Mouse (Mus musculus): ENCODE results near the gene Srp9.

The Srp9 gene

DNA sequence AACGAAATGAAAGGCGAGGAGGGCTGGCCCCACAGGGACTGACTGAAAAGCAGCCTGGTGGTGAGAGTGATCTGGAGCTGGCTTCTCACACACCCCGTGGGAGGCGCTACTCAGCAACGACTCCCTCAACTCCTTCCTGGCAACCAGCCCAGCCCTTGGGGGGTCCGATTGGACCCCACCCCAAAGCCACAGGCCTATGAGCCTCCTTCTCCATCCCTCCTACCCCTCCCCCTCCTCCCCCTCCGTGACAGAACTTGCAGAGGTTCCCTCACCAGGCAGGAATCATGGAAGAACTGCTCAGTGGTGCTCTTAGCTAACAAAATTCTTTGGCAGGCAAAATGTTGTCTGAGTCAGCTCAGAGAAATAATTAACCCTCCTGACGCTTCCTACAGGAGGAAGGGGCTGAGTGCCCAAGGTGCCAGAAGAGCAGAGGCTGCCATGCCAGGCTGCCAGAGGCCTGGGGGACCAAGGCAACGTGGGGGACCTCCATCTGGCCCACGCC, 29.2 kb upstream of the Srp9 start:
- ChIA-PET CTCF (interaction anchor here in 3 of 4 experiments (0.6 to 1.7 kb wide), 12 partner anchors 9 to 208 kb away, joined by 3 to 10 read pairs (median 4); partner anchors contain the start of gene Srp9 (in 1 of the 3)), POLR2A (interaction anchor here (0.6 to 3.6 kb wide), 40 partner anchors 8 to 1304 kb away, joined by 3 to 14 read pairs (median 4); partner anchors contain the start of genes Lbr (in 1 of the 4), Srp9 (in 1 of the 4) and Trp53bp2 (in 1 of the 4))

GRCm38 (mm10) chr1:182096707-182097106, 27.8 kb upstream of the Srp9 start:
- POLR2A ChIA-PET = interaction anchor here in 2 of 4 experiments (0.5 to 1.2 kb wide), 10 partner anchors 9 to 81 kb away, joined by 3 to 4 read pairs (median 3); no protein-coding TSS in a partner anchor
- CTCF ChIA-PET = interaction anchor here in 1 of 4 experiments (0.6 kb wide), 1 partner anchor 130 kb away, joined by 3 read pairs; no protein-coding TSS in a partner anchor

GRCm38 (mm10) chr1:182099062-182099461, 25.5 kb upstream of the Srp9 start:
- ChIA-PET CTCF (interaction anchor here in 2 of 4 experiments (0.7 to 1.7 kb wide), 5 partner anchors 8 to 210 kb away, joined by 3 to 5 read pairs (median 4); partner anchors contain the start of gene Srp9 (in 2 of the 2)), POLR2A (interaction anchor here in 2 of 4 experiments (0.7 to 3.0 kb wide), 11 partner anchors 10 to 257 kb away, joined by 3 to 14 read pairs (median 3); no protein-coding TSS in a partner anchor)

- ChIA-PET POLR2A (interaction anchor here in 3 of 4 experiments (0.7 to 3.0 kb wide), 11 partner anchors 11 to 206 kb away, joined by 3 to 14 read pairs (median 4); partner anchors contain the start of gene Srp9 (in 1 of the 3)), CTCF (interaction anchor here in 3 of 4 experiments (1.1 to 1.7 kb wide), 3 partner anchors 24 kb away, joined by 3 to 4 read pairs (median 3); partner anchors contain the start of gene Srp9 (in 3 of the 3))
Measured at GRCm38 (mm10) chr1:182100403-182100802, 24.1 kb upstream of the Srp9 start.

- ChIA-PET POLR2A (interaction anchor here in 3 of 4 experiments (0.9 to 3.0 kb wide), 15 partner anchors 10 to 212 kb away, joined by 3 to 14 read pairs (median 5); partner anchors contain the start of gene Srp9 (in 1 of the 3)), CTCF (interaction anchor here (0.6 to 1.1 kb wide), 5 partner anchors 23 to 213 kb away, joined by 3 to 5 read pairs (median 4); partner anchors contain the start of gene Srp9 (in 2 of the 4))
Measured at GRCm38 (mm10) chr1:182101468-182101867, 23.1 kb upstream of the Srp9 start.

DNA sequence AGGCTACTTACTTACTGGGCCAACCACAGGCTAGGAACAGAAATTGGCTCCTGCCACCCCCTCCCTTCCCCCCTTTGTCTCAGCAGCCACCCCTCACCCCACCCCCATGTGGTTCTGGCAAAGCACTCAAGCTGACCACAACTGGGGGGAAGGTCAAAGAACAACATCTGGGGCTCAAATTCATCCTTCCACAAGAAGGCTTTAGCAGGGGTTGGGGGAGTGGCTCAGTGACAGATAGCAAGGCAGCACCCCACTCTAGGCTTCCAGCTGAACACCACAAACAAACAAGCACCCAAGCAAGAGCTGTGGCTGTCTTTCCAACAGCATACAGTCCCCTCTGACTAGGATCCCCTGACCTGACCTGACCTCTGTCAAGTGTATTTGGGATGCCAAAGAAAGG, 21.8 kb upstream of the Srp9 start:
- CTCF ChIA-PET = interaction anchor here in 3 of 4 experiments (0.9 to 1.6 kb wide), 9 partner anchors 9 to 214 kb away, joined by 3 to 7 read pairs (median 4); partner anchors contain the start of gene Srp9 (in 1 of the 3)
- POLR2A ChIA-PET = interaction anchor here in 3 of 4 experiments (0.6 to 3.0 kb wide), 44 partner anchors 7 to 1531 kb away, joined by 3 to 15 read pairs (median 4); partner anchors contain the start of gene Srp9 (in 3 of the 3)

GRCm38 (mm10) chr1:182103436-182103835, 21.1 kb upstream of the Srp9 start:
- CTCF ChIA-PET = interaction anchor here (0.5 to 1.6 kb wide), 17 partner anchors 8 to 849 kb away, joined by 3 to 7 read pairs (median 3); partner anchors contain the start of gene Srp9 (in 1 of the 4)
- POLR2A ChIA-PET = interaction anchor here in 3 of 4 experiments (0.6 to 3.0 kb wide), 46 partner anchors 8 to 1532 kb away, joined by 3 to 15 read pairs (median 4); partner anchors contain the start of gene Srp9 (in 3 of the 3)

- POLR2A ChIA-PET = interaction anchor here in 2 of 4 experiments (1.1 to 1.5 kb wide), 4 partner anchors 19 to 85 kb away, joined by 3 read pairs; partner anchors contain the start of genes Enah (in 1 of the 2) and Srp9 (in 1 of the 2)
Measured at GRCm38 (mm10) chr1:182105023-182105422, 19.5 kb upstream of the Srp9 start.

GRCm38 (mm10) chr1:182107251-182107650, 17.3 kb upstream of the Srp9 start:
- CTCF ChIA-PET = no interaction called here
- POLR2A ChIA-PET = interaction anchor here (0.6 to 1.5 kb wide), 6 partner anchors 13 to 942 kb away, joined by 3 to 4 read pairs (median 4); partner anchors contain the start of gene Srp9 (in 1 of the 4)

More at GRCm38 (mm10) chr1:182105023-182105422, 19.5 kb upstream of the Srp9 start:
- CTCF ChIA-PET = interaction anchor here in 2 of 4 experiments (0.9 to 1.5 kb wide), 4 partner anchors 15 to 224 kb away, joined by 3 read pairs; partner anchors contain the start of gene Srp9 (in 1 of the 2)

DNA sequence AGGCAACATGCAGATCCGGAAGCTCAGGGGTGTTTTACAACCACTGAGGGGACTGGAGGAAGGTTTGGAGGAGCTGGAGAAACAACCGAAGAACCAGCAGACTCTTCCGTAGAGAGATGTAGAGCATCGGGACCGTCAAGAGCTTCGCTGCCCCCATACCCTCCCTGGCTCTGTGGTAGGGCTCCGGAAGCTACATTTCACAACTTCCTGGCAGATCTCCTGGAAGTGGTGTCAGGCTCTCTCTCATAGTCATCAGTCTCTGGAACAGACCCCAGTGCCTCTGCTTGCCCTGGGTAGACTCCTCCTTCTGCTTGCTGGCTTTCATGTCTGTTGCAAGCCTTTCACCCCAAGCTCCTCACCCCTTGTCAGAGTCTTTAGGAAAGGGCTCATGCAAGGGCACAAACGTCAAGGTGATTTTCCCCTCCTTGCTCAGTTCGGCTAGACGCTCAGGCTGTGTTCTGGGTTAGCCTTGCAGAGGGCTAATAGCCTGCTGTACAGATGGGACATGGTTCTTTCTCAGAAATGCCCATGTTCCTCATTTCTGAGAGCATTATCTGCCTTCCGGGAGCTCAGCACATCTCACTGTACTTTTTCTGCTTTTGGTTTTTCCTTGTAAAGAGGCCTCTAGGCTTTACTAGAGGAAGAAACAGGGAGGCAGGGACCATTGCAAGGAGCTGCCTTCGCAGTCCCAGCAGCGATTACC, 16.0 kb upstream of the Srp9 start:
- ChIA-PET CTCF (interaction anchor here in 2 of 4 experiments (1.1 to 2.6 kb wide), 5 partner anchors 16 to 227 kb away, joined by 5 to 13 read pairs (median 6); partner anchors contain the start of gene Srp9 (in 1 of the 2)), POLR2A (interaction anchor here in 2 of 4 experiments (0.9 to 4.8 kb wide), 8 partner anchors 11 to 88 kb away, joined by 3 to 26 read pairs (median 5); partner anchors contain the start of gene Srp9 (in 2 of the 2))

DNA sequence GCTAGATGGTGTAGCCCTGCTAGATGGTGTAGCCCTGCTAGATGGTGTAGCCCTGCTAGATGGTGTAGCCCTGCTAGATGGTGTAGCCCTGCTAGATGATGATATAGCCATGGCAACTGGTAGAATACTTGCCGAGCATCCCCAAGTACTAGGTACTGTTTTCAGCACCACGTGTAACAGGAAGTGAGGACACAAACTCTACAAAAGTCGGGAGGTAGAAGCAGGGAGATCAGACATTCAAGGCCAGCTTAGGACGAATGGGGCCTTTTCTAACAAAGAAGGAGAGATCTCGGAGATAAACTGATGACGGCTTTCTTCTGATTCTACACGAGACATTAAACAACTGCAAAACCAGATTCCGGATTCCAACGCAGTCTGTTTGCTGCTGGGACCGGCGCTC, 14.4 kb upstream of the Srp9 start:
- POLR2A ChIA-PET = interaction anchor here in 3 of 4 experiments (0.8 to 4.8 kb wide), 15 partner anchors 9 to 216 kb away, joined by 3 to 26 read pairs (median 4); partner anchors contain the start of gene Srp9 (in 1 of the 3)
- CTCF ChIA-PET = interaction anchor here (0.5 to 5.4 kb wide), 9 partner anchors 14 to 1133 kb away, joined by 3 to 40 read pairs (median 7); partner anchors contain the start of gene Srp9 (in 2 of the 4)

- CTCF ChIA-PET = interaction anchor here (0.5 to 5.4 kb wide), 19 partner anchors 7 to 1133 kb away, joined by 3 to 40 read pairs (median 5); partner anchors contain the start of gene Srp9 (in 2 of the 4)
- POLR2A ChIA-PET = interaction anchor here in 3 of 4 experiments (0.8 to 4.8 kb wide), 25 partner anchors 7 to 222 kb away, joined by 3 to 26 read pairs (median 3); partner anchors contain the start of gene Srp9 (in 2 of the 3)
Measured at GRCm38 (mm10) chr1:182110708-182111385, 13.7 kb upstream of the Srp9 start.

GRCm38 (mm10) chr1:182111386-182112317, 12.9 kb upstream of the Srp9 start:
- CTCF ChIA-PET = interaction anchor here (0.6 to 5.4 kb wide), 20 partner anchors 8 to 1130 kb away, joined by 3 to 40 read pairs (median 6); partner anchors contain the start of gene Srp9 (in 2 of the 4)

DNA sequence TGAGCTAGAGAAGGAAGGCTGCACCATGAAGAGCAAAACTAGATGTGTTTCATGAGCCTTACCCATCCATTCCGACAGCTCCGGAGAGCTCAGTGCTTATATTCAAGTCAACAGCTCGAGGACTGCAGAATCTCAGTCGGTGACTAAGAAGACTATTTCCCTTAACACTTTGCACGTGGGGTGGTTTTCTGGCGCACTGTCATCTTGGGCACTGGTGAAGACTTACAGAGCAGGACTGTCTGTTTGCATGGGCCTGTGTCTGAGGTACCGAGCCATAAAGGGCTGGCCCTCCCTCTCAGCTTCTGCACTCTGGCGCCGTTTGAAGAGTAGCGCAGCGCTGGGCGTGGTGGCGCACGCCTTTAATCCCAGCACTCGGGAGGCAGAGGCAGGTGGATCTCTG, 12.2 kb upstream of the Srp9 start:
- ChIA-PET POLR2A (interaction anchor here in 3 of 4 experiments (0.6 to 4.8 kb wide), 28 partner anchors 9 to 328 kb away, joined by 3 to 26 read pairs (median 4); partner anchors contain the start of gene Srp9 (in 3 of the 3)), CTCF (interaction anchor here (0.6 to 5.4 kb wide), 16 partner anchors 9 to 417 kb away, joined by 3 to 40 read pairs (median 6); partner anchors contain the start of gene Srp9 (in 2 of the 4))

More at GRCm38 (mm10) chr1:182111386-182112317, 12.9 kb upstream of the Srp9 start:
- POLR2A ChIA-PET = interaction anchor here in 3 of 4 experiments (0.6 to 4.8 kb wide), 35 partner anchors 8 to 244 kb away, joined by 3 to 26 read pairs (median 3); partner anchors contain the start of gene Srp9 (in 3 of the 3)

GRCm38 (mm10) chr1:182113131-182113530, 11.4 kb upstream of the Srp9 start:
- ChIA-PET POLR2A (interaction anchor here in 3 of 4 experiments (0.7 to 3.7 kb wide), 17 partner anchors 9 to 1646 kb away, joined by 3 to 17 read pairs (median 3); partner anchors contain the start of gene Srp9 (in 3 of the 3)), CTCF (interaction anchor here in 3 of 4 experiments (0.6 to 5.4 kb wide), 8 partner anchors 10 to 901 kb away, joined by 3 to 40 read pairs (median 6); partner anchors contain the start of gene Srp9 (in 2 of the 3))

Measured in embryonic stem cell, embryonic (primary cell).